Mouse (Mus musculus) spleen, adult 12 weeks (tissue): Measurements from ENCODE around the gene Cpne9.
"Not testable (repeated sequence)": the region's sequence is repeated elsewhere in the genome, so short reads cannot be mapped to it uniquely, and the experiment has no call there.

ENCODE experiments used
- DNase-seq: peaks from one replicate; pipeline ENCODE4 v3.0.0; 2022; ENCODE audit warnings: low spot score

Cpne9 gene

GRCm38 (mm10) chr6:113289346-113289745 lies 7.2 kb downstream of the Cpne9 start:
- DNase-seq, result no peak

GRCm38 (mm10) chr6:113290346-113290745 lies 8.2 kb downstream of the Cpne9 start:
- no peak for DNase-seq

- no peak for DNase-seq
Measured at GRCm38 (mm10) chr6:113292938-113293337, 10.8 kb downstream of the Cpne9 start.

GRCm38 (mm10) chr6:113296046-113296445 lies 13.9 kb downstream of the Cpne9 start:
- no peak for DNase-seq

GRCm38 (mm10) chr6:113296639-113297038 lies 14.5 kb downstream of the Cpne9 start:
- no peak for DNase-seq

- no peak for DNase-seq
Measured at GRCm38 (mm10) chr6:113301350-113301749, 19.2 kb downstream of the Cpne9 start.

- no peak for DNase-seq
Measured at GRCm38 (mm10) chr6:113302258-113302657, 20.2 kb downstream of the Cpne9 start.

GRCm38 (mm10) chr6:113306322-113306985 lies 24.3 kb downstream of the Cpne9 start:
- peak; percentile 99 for DNase-seq

GRCm38 (mm10) chr6:113306986-113307349 lies 24.9 kb downstream of the Cpne9 start, which contains the start of gene Brpf1:
Gene Brpf1, plus strand, starts transcription at chr6:113307137.
- DNase-seq, result no peak

- peak; percentile 48 for DNase-seq
Measured at GRCm38 (mm10) chr6:113307481-113308121, 25.5 kb downstream of the Cpne9 start.

- peak; percentile 22 for DNase-seq
Measured at GRCm38 (mm10) chr6:113308141-113308540, 26.0 kb downstream of the Cpne9 start.

GRCm38 (mm10) chr6:113315972-113316371 lies 33.9 kb downstream of the Cpne9 start:
- DNase-seq, result no peak

GRCm38 (mm10) chr6:113326533-113327315 lies 44.6 kb downstream of the Cpne9 start, which contains the start of gene Ogg1:
Gene Ogg1, plus strand, starts transcription at chr6:113326972.
- peak; percentile 93 for DNase-seq

- no peak for DNase-seq
Measured at GRCm38 (mm10) chr6:113329396-113329795, 47.3 kb downstream of the Cpne9 start.

- DNase-seq, result no peak
Measured at GRCm38 (mm10) chr6:113330547-113330946, 48.4 kb downstream of the Cpne9 start.

GRCm38 (mm10) chr6:113331721-113332120 lies 49.6 kb downstream of the Cpne9 start:
- no peak for DNase-seq

GRCm38 (mm10) chr6:113332734-113333133 lies 50.6 kb downstream of the Cpne9 start:
- not testable (repeated sequence) for DNase-seq

- DNase-seq, result no peak
Measured at GRCm38 (mm10) chr6:113333137-113333950, 51.2 kb downstream of the Cpne9 start.

- no peak for DNase-seq
Measured at GRCm38 (mm10) chr6:113334216-113334615, 52.1 kb downstream of the Cpne9 start.

GRCm38 (mm10) chr6:113336852-113337620 lies 54.9 kb downstream of the Cpne9 start:
- no peak for DNase-seq

GRCm38 (mm10) chr6:113341574-113341973 lies 59.5 kb downstream of the Cpne9 start:
- no peak for DNase-seq
